Mouse (Mus musculus) cortical plate, adult 2 months (tissue): ENCODE measurements around the gene Ddost.

Experiments used
- CTCF ChIP-seq: fragments of 200-500 bp; IDR thresholded peaks from 2 replicates; pipeline ENCODE4 v1.5.1; 2011; ENCODE audit warnings: mild to moderate bottlenecking, control low read depth, low read length; ENCODE audit not compliant: insufficient read depth; ENCODE audit errors: extremely low read depth
- POLR2A ChIP-seq: fragments of 200-500 bp; IDR thresholded peaks from 2 replicates; pipeline ENCODE4 v1.6.1; 2011; ENCODE audit warnings: mild to moderate bottlenecking, low read length, control low read depth; ENCODE audit not compliant: insufficient read depth; ENCODE audit errors: extremely low read depth

DNA sequence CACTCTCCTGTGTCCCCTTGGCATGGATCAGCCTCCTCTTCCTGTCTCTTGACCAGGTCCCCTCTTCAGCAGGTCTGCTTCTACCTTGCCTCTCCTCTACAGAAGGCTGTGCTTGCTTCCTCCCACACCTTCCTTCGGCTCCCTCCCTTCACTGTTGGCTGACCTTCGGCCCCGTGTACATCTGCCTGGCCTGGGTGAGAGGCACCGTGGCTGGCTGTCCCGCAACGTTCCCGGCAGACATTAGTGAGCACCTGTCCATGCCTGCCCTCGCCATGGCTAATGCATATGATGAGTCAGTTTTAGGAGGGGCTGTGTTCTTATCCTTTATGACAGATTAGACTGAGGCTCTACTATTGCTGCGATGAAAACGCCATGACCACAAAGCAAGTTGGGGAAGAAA, 36.7 kb upstream of the Ddost start:
- TF ChIP-seq CTCF (no peak), POLR2A (no peak)
